Mouse (Mus musculus) neural tube, embryonic 11.5 days (tissue): ENCODE data around the gene Dmrtb1. TPM values are rescaled to one million over a fixed set of nuclear protein-coding genes. Genes with fewer than 3 reads are reported as not detected.

Experiments
- ATAC-seq: fragments of 200-750 bp; cut with Nextera tagmentation; 2 replicates; pipeline ENCODE4 v1.8.0; 2017; ENCODE audit warnings: moderate number of reproducible peaks, mild to moderate bottlenecking, moderate TSS enrichment, moderate library complexity; ENCODE audit not compliant: insufficient read depth, low FRiP score, low TSS enrichment
- DNase-seq: peaks from one replicate; pipeline ENCODE4 v3.0.0-alpha.2; 2015; ENCODE audit warnings: low spot score
- H3K27ac ChIP-seq: fragments of 300-500 bp; sonication (generic); 2 replicates; pipeline ENCODE4 v1.5.1; 2014; ENCODE audit warnings: low read depth, mild to moderate bottlenecking, low read length
- H3K27me3 ChIP-seq: fragments of 300-500 bp; sonication (generic); 2 replicates; pipeline ENCODE4 v1.6.1; 2014; ENCODE audit warnings: mild to moderate bottlenecking, low read length, mixed read lengths; ENCODE audit not compliant: control insufficient read depth, insufficient read depth
- H3K36me3 ChIP-seq: fragments of 300-500 bp; sonication (generic); 2 replicates; pipeline ENCODE4 v1.6.1; 2014; ENCODE audit warnings: mild to moderate bottlenecking, low read length, moderate library complexity, mixed read lengths; ENCODE audit not compliant: control insufficient read depth, insufficient read depth
- H3K4me1 ChIP-seq: fragments of 300-500 bp; sonication (generic); 2 replicates; pipeline ENCODE4 v1.6.1; 2014; ENCODE audit warnings: low read length, mixed read lengths; ENCODE audit not compliant: control insufficient read depth, insufficient read depth
- H3K4me2 ChIP-seq: fragments of 300-500 bp; sonication (generic); 2 replicates; pipeline ENCODE4 v1.6.1; 2014; ENCODE audit warnings: low read depth, mild to moderate bottlenecking, moderate library complexity
- H3K4me3 ChIP-seq: fragments of 300-500 bp; sonication (generic); 2 replicates; pipeline ENCODE4 v1.5.1; 2014; ENCODE audit warnings: low read depth, low read length
- H3K9ac ChIP-seq: fragments of 300-500 bp; sonication (generic); 2 replicates; pipeline ENCODE4 v1.6.1; 2014; ENCODE audit warnings: mild to moderate bottlenecking, low read length
- H3K9me3 ChIP-seq: fragments of 300-500 bp; sonication (generic); 2 replicates; pipeline ENCODE4 v1.6.1; 2016; ENCODE audit warnings: low read length; ENCODE audit not compliant: control insufficient read depth
- WGBS: fragments of 180-500 bp; shearing (Covaris S2); extraction: QIAGEN DNeasy Blood & Tissue Kit; methylation state at CpG from one replicate; pipeline ENCODE4 v1.1.7; 2014; 5-methylcytosine and 5-hydroxymethylcytosine counted together
- polyA plus RNA-seq: library from polyadenylated mRNA; unstranded; fragments of >200 nt; fragmentation: Nextera tagmentation; extraction: Ambion mirVana; gene quantifications from 2 replicates; pipeline ENCODE4 v1.2.1, GENCODE M21; 2014

The Dmrtb1 gene
- polyA plus RNA-seq, 1 experiment from 2014 or later = 5.8 TPM

DNA sequence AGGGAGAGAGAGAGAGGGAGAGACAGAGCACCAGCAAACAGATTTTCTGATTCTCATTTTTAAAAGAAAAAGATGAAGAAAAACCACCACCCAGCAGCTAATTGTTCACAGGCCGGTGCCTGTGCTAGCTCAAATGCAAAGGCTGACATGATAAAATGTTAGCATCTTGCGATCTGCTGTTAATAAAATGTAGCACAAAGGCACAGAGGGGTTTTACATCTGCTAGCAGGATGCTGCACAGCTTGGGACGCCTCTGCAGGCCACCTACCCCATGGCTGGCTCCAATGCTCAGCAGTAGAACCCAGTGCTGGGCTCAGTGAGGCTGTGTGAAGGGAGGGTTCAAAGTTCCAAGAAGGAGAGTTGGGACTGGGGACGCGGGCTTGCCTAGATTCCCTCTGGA is 13.3 kb downstream of the Dmrtb1 start:
- Histone ChIP-seq H3K4me2 (no peak overlapping the region), H3K36me3 (no peaks in the 10 kb centered on the region), H3K4me1 (no peaks in the 10 kb centered on the region; the same call in 1 of the 2 replicates), H3K9me3 (no peaks in the 10 kb centered on the region), H3K27me3 (no peaks in the 10 kb centered on the region), H3K27ac (no peak overlapping the region), H3K4me3 (no peak overlapping the region), H3K9ac (no peak overlapping the region)
- ATAC-seq = no peak
- DNase-seq = no peak
- WGBS = 69% methylated on average over 5 of the region's 5 CpGs

DNA sequence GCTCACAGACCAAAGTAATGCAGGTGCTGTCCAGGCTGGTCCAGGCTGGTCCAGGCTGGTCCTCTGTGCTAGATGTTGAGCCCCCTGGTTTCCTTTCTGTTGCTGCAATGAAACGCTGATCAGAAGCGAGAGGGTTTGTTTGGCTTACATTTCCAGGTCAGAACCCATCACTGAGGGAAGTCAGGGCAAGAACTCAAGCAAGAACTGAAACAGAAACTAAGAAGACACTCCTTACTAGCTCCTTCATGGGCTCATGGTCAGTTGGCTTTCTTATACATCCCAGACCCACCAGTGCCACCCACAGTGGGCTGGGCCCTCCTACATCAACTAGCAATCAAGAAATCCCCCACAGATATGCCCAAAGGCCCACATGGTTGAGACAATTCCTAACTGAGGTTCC is 15.5 kb downstream of the Dmrtb1 start:
- Histone ChIP-seq H3K36me3 (no peaks in the 10 kb centered on the region), H3K4me2 (no peak overlapping the region), H3K27me3 (no peaks in the 10 kb centered on the region), H3K9me3 (no peaks in the 10 kb centered on the region), H3K9ac (no peak overlapping the region), H3K4me3 (no peak overlapping the region), H3K27ac (no peak overlapping the region), H3K4me1 (no peaks in the 10 kb centered on the region; the same call in 1 of the 2 replicates)
- no peak for DNase-seq
- ATAC-seq = no peak
- 91% methylated on average over 2 of the region's 2 CpGs for WGBS

DNA sequence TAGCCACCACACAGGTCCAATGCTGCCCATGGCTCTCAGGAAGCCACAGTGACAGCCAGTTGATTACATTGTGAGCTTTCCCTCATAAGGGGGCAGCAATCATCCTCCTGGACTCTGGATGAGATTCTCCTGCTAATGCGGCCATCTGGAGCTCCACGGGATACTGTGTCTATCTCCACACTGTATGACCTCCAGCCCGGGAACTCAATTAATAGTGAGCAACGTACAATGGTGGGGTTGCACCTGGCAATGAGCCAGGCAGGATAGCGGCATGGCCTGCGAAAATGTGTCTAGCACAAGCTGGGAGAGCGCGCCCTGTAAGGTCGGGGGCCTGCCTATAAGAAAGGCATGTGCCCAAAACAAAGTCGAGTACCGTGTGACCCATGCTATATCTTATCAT is 23.4 kb downstream of the Dmrtb1 start:
- ATAC-seq = no peak
- H3K27me3 ChIP-seq = no peaks in the 10 kb centered on the region
- H3K4me2 ChIP-seq = no peak overlapping the region
- no peak for DNase-seq
- no peak overlapping the region for H3K4me3 ChIP-seq
- H3K36me3 ChIP-seq = no peaks in the 10 kb centered on the region
- H3K4me1 ChIP-seq = no peaks in the 10 kb centered on the region
- no peak overlapping the region for H3K9ac ChIP-seq
- no peak overlapping the region for H3K27ac ChIP-seq
- no peaks in the 10 kb centered on the region for H3K9me3 ChIP-seq
- WGBS = 88% methylated on average over 11 of the region's 11 CpGs

DNA sequence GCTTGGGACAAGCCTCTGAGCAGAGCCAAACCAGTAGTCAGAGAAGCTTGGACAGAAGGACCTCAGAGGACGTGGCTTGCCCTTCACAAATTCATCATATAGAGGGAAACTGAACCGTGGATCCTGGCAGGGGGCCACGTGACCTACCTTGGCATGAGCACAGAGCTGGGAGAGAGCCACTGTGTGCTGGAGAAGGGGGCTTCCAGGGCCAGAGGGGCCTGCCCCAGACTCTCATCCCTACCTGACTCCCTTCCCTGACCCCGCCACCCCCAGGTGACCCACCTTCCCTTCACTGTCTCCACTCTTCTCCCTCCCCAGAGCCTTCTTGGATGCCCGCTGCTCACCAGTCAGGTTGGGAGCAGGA is 30.8 kb downstream of the Dmrtb1 start:
- no peaks in the 10 kb centered on the region; the same call in 1 of the 2 replicates for H3K27me3 ChIP-seq
- H3K4me2 ChIP-seq = no peak overlapping the region
- no peak overlapping the region for H3K9ac ChIP-seq
- no peaks in the 10 kb centered on the region for H3K9me3 ChIP-seq
- no peak for ATAC-seq
- 71% methylated on average over 5 of the region's 5 CpGs for WGBS
- H3K4me3 ChIP-seq = no peak overlapping the region
- no peaks in the 10 kb centered on the region for H3K36me3 ChIP-seq
- DNase-seq = no peak
- peaks cover 8% of the 10 kb centered on the region for H3K4me1 ChIP-seq
- H3K27ac ChIP-seq = no peak overlapping the region

DNA sequence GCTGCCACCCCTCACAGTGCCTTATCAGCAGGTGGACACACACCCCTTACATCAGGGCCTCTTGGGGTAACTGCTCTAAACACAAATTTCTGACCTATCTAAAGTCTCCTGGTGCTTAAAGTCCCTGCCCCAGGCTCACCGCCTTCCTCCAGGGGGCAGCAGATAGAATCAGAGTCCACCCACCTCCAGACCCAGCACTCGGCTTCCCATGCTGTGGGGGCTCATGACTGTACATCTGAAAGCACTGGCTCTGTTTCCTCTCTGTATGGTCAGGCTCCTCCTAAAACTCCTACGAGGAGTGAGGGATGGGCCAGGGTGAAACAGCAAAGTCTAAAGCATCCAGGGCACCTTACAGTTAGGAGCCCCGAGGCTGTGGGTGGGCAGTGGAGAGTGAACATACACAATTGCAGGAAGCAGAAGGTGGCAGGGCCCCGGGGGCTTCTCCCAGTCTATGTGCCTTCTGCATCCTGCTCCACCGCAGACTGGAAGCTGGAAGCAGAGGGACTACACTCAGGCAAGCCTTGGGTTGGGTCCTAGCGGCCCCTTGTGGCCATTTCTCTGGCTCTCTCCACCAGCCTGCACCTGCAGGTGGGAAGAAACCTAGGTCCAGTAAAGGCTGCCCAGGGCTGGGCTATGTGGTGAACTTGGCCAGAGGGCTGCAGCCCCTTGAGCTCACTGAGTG is 31.3 kb downstream of the Dmrtb1 start:
- H3K4me2 ChIP-seq = no peak overlapping the region
- ATAC-seq (peak; percentile 82), DNase-seq (peak; percentile 87)
- H3K27ac ChIP-seq = no peak overlapping the region
- H3K9me3 ChIP-seq = no peaks in the 10 kb centered on the region
- no peaks in the 10 kb centered on the region; the same call in 1 of the 2 replicates for H3K27me3 ChIP-seq
- H3K4me3 ChIP-seq = no peak overlapping the region
- H3K36me3 ChIP-seq = no peaks in the 10 kb centered on the region
- no peak overlapping the region; the same call in 1 of the 2 replicates for H3K9ac ChIP-seq
- 14% methylated on average over 7 of the region's 7 CpGs for WGBS
- H3K4me1 ChIP-seq = peaks cover 8% of the 10 kb centered on the region

DNA sequence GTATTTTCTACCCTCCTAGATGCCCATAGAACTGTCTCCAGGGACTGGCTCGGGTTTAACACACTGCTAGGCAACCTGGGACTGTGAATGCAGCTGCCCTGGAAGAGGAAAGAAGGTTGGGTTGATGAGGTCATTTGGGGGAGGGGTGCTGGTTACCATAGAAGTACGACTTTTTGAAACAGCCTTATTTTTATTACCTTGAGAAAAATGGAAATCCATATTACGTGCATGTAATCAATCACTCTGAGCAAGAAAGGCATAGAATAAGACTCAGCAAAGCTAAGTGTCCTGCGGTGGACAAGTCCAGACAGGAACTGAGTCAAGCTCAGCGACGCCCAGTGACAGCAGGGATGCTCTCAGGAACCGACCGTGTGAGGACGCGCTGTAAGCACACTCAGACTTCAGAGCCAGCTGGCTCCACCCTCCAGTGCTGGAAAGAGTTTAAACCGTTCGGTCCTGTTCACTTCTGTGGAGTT is 33.0 kb downstream of the Dmrtb1 start:
- Histone ChIP-seq H3K36me3 (no peaks in the 10 kb centered on the region), H3K27me3 (no peaks in the 10 kb centered on the region; the same call in 1 of the 2 replicates), H3K27ac (no peak overlapping the region), H3K4me3 (no peak overlapping the region), H3K4me2 (no peak overlapping the region), H3K9ac (no peak overlapping the region), H3K9me3 (no peaks in the 10 kb centered on the region), H3K4me1 (peaks cover 8% of the 10 kb centered on the region)
- WGBS = 21% methylated on average over 12 of the region's 12 CpGs
- peak; percentile 61 for DNase-seq
- peak; percentile 13; the same call in 1 of the 2 replicates for ATAC-seq

DNA sequence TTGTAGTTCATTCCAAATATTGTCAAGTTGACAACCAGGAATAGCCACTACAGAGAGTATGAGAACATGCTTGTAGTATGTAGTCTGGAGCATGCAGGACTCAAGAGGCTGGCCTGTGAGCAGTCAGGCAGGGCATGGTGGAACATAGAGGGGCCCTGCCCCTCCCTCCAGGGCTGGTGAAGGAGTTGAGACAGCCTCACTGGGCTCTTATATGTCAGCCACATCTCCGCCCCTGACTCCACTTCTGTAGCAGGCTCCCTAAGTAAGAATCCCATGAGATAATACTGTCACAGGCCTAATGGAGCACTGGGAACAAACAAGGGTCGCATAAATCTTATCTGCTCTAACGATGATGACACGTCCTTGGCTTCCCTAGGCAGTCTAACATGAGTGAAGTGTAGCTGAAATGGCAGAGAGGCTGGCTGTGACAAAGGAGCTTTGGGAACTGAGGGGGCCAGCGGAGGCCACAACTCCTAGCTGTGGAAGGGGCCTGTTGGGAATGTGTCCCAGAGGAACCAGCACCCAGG is 35.0 kb downstream of the Dmrtb1 start:
- H3K4me2 ChIP-seq = no peak overlapping the region
- H3K9me3 ChIP-seq = no peaks in the 10 kb centered on the region
- no peak for DNase-seq
- H3K36me3 ChIP-seq = no peaks in the 10 kb centered on the region
- no peak overlapping the region for H3K9ac ChIP-seq
- H3K27me3 ChIP-seq = no peaks in the 10 kb centered on the region; the same call in 1 of the 2 replicates
- 78% methylated on average over 5 of the region's 5 CpGs for WGBS
- no peak overlapping the region for H3K4me3 ChIP-seq
- no peak overlapping the region for H3K27ac ChIP-seq
- no peak for ATAC-seq
- peaks cover 8% of the 10 kb centered on the region for H3K4me1 ChIP-seq

DNA sequence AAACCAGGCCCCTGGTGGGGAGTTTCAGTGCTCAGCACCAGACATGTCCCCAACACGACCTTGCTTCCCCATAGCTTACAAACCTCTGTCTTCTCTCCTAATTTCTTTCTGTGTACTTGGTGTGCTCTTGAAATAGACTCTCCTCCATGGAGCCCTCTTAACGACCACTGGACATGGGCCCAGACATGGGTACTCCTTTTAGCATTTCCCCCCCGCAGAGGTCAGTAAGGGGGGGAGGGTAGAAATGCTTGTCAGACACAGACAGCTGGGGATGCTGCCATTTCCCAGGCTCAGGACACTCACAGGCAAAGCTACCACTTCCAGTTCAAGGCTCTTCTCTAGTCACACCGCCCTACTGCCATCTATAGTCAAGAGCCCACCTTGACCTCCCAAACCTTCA is 42.4 kb downstream of the Dmrtb1 start:
- DNase-seq = no peak
- no peaks in the 10 kb centered on the region for H3K4me1 ChIP-seq
- H3K27me3 ChIP-seq = no peaks in the 10 kb centered on the region
- no peak overlapping the region for H3K27ac ChIP-seq
- no peak overlapping the region for H3K4me3 ChIP-seq
- no peak overlapping the region for H3K9ac ChIP-seq
- WGBS = 80% methylated on average over 4 of the region's 4 CpGs
- H3K4me2 ChIP-seq = no peak overlapping the region
- ATAC-seq = no peak
- no peaks in the 10 kb centered on the region for H3K36me3 ChIP-seq
- no peaks in the 10 kb centered on the region for H3K9me3 ChIP-seq

DNA sequence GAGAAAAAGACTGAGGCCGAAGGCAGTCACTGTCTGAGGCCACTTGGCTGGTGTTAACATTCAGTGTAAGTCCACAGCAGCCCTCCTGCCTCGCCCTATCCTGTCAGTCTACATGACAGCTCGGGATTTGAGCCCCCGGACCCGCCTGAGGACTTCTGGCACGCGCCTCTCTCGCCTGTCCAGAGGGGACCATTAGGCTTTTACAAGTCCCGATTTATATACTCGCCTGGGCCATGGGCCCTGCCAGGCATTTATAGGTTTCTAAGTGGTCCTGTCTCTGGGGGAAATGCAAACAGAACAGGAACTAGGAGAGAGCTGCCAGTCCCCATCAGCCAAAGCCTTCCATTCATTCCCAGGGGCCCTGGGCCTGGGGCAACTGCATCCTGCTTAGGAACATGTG is 45.7 kb downstream of the Dmrtb1 start:
- Histone ChIP-seq H3K4me3 (no peak overlapping the region), H3K27ac (no peak overlapping the region), H3K4me1 (0 out of 2 replicates have a peak, but pooled peaks cover 3% of the 10 kb centered on the region), H3K9me3 (no peaks in the 10 kb centered on the region), H3K4me2 (no peak overlapping the region), H3K36me3 (no peaks in the 10 kb centered on the region), H3K27me3 (no peaks in the 10 kb centered on the region), H3K9ac (no peak overlapping the region)
- no peak for ATAC-seq
- 79% methylated on average over 10 of the region's 10 CpGs for WGBS
- DNase-seq = no peak
